Mouse (Mus musculus) forebrain, embryonic 11.5 days (tissue): ENCODE results near the gene Utp4. TPM values are rescaled to one million over a fixed set of nuclear protein-coding genes. Genes with fewer than 3 reads are reported as not detected.

ENCODE experiments used
- ATAC-seq: fragments of 200-750 bp; cut with Nextera tagmentation; replicated peaks from 2 replicates; pipeline ENCODE4 v1.8.0; 2017; ENCODE audit warnings: moderate TSS enrichment; ENCODE audit not compliant: low FRiP score
- DNase-seq: peaks from one replicate; pipeline ENCODE4 v3.0.0-alpha.2; 2017; ENCODE audit warnings: low spot score
- H3K27ac ChIP-seq: fragments of 300-500 bp; sonication (generic); 2 replicates; pipeline ENCODE4 v1.5.1; 2014; ENCODE audit warnings: low read depth, low read length
- H3K27me3 ChIP-seq: fragments of 300-500 bp; sonication (generic); 2 replicates; pipeline ENCODE4 v1.6.1; 2014; ENCODE audit warnings: mild to moderate bottlenecking, low read length, mixed read lengths; ENCODE audit not compliant: control insufficient read depth, insufficient read depth
- H3K36me3 ChIP-seq: fragments of 300-500 bp; sonication (generic); 2 replicates; pipeline ENCODE4 v1.6.1; 2014; ENCODE audit warnings: mild to moderate bottlenecking, low read length, moderate library complexity, mixed read lengths; ENCODE audit not compliant: control insufficient read depth, insufficient read depth
- H3K4me1 ChIP-seq: fragments of 300-500 bp; sonication (generic); replicated peaks from 2 replicates; pipeline ENCODE4 v1.6.1; 2014; ENCODE audit warnings: low read length, mixed read lengths; ENCODE audit not compliant: control insufficient read depth, insufficient read depth
- H3K4me2 ChIP-seq: fragments of 300-500 bp; sonication (generic); 2 replicates; pipeline ENCODE4 v1.6.1; 2014; ENCODE audit warnings: low read depth, mild to moderate bottlenecking, low read length, moderate library complexity, mixed read lengths; ENCODE audit not compliant: severe bottlenecking
- H3K4me3 ChIP-seq: fragments of 300-500 bp; sonication (generic); 2 replicates; pipeline ENCODE4 v1.5.1; 2014; ENCODE audit warnings: low read depth, low read length
- H3K9ac ChIP-seq: fragments of 300-500 bp; sonication (generic); 2 replicates; pipeline ENCODE4 v1.6.1; 2014; ENCODE audit warnings: low read length
- H3K9me3 ChIP-seq: fragments of 300-500 bp; sonication (generic); 2 replicates; pipeline ENCODE4 v1.6.1; 2016; ENCODE audit warnings: low read length, mixed read lengths; ENCODE audit not compliant: control insufficient read depth
- WGBS: fragments of 180-500 bp; shearing (Covaris S2); extraction: QIAGEN DNeasy Blood & Tissue Kit; methylation state at CpG from one replicate; pipeline ENCODE4 v1.1.7; 2014; 5-methylcytosine and 5-hydroxymethylcytosine counted together
- polyA plus RNA-seq: library from polyadenylated mRNA; unstranded; fragments of >200 nt; fragmentation: Nextera tagmentation; extraction: Ambion mirVana; gene quantifications from 2 replicates; pipeline ENCODE4 v1.2.1, GENCODE M21; 2014

Utp4 gene
- 79.6 and 80.9 TPM in 2 replicates for polyA plus RNA-seq

DNA sequence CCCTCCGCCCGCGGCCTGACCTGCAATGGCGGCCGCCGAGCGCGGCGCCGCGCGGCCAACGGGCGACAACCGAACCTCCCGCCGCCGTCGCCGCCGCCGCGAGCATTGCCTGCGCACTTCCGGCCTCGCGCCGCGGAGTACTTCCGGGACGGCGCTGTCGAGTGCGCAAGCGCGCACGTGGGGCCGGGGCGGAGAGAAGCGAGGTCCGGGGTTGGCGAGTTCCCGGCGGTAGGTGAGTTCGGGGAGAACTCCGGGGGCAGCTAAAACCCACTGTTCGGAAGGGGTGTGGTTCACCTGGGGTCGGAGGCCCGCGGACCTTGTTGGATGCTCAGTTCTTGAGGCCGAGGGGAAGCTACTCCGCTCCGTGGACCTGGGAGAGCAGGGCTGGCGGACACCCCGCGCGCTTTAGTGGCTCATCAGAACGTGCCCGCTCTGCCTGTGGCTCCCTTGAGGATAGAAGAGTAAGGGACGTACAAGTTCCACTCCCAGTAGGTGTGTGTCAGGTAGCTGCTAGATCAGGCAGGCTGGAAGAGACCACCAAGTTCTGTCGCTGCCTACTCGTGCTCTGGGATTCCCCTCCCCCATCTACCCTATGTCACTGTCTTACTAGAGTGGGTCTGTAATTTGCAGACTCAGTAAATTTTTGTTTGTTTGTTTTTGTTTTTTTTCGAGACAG is at the start of gene Utp4:
Gene Utp4 (plus strand): TSS at position 156 of the 676 bp plus-strand sequence.
- Histone ChIP-seq H3K27me3 (no peaks in the 10 kb centered on the region), H3K27ac (peak within 1 kb of the TSS; percentile 89), H3K9ac (peak within 1 kb of the TSS; percentile 96), H3K4me2 (peak within 1 kb of the TSS; percentile 69), H3K4me3 (peak within 1 kb of the TSS; percentile 89), H3K9me3 (no peaks in the 10 kb centered on the region), H3K36me3 (peaks cover 3% of the 10 kb centered on the region; the same call in 1 of the 2 replicates), H3K4me1 (peaks cover 9% of the 10 kb centered on the region; the same call in 1 of the 2 replicates)
- peak; percentile 94 for ATAC-seq
- DNase-seq, result peak; percentile 94
- WGBS, result under 1% methylated on average over 62 of the region's 63 CpGs

GRCm38 (mm10) chr8:106850034-106850433 is 43.4 kb upstream of the Utp4 start:
- ATAC-seq (no peak), DNase-seq (no peak)
- Histone ChIP-seq H3K27me3 (no peaks in the 10 kb centered on the region), H3K9ac (no peak overlapping the region), H3K9me3 (no peaks in the 10 kb centered on the region), H3K4me3 (no peak overlapping the region), H3K4me2 (no peak overlapping the region), H3K27ac (no peak overlapping the region), H3K4me1 (no peaks in the 10 kb centered on the region), H3K36me3 (no peaks in the 10 kb centered on the region)
- WGBS, result 91% methylated on average over 10 of the region's 10 CpGs

GRCm38 (mm10) chr8:106854534-106855241 is 38.7 kb upstream of the Utp4 start:
- DNase-seq (no peak), ATAC-seq (no peak)
- Histone ChIP-seq H3K27ac (no peak overlapping the region), H3K9ac (no peak overlapping the region), H3K4me2 (no peak overlapping the region), H3K9me3 (no peaks in the 10 kb centered on the region), H3K27me3 (no peaks in the 10 kb centered on the region), H3K4me3 (no peak overlapping the region), H3K36me3 (no peaks in the 10 kb centered on the region), H3K4me1 (no peaks in the 10 kb centered on the region)
- WGBS, result 45% methylated on average over 8 of the region's 8 CpGs

- Histone ChIP-seq H3K9ac (no peak overlapping the region), H3K27ac (no peak overlapping the region), H3K4me3 (no peak overlapping the region)
Observed at GRCm38 (mm10) chr8:106855242-106855562, 38.2 kb upstream of the Utp4 start.

DNA sequence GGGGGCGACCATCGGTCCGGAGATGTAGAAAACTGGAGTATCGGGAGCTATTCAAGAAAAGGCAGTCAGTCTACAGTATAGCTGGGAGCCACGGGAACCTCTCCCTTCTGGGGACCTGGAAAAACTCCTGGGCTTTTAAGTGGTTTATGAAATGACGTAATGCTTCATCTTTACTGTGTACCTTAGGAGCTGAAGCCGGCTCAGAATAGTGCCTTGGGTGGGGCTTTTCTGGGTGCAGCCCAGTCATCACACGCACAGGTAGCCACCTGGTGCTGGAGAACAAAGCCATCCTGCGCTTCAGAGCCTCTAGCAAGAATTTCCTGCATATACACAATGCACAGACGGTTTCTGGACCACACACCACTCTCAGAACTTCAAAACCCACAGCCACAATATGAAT is 30.6 kb upstream of the Utp4 start:
- H3K4me1 ChIP-seq, result no peaks in the 10 kb centered on the region
- H3K27ac ChIP-seq, result no peak overlapping the region
- H3K27me3 ChIP-seq, result no peaks in the 10 kb centered on the region
- ATAC-seq (no peak), DNase-seq (no peak)
- no peaks in the 10 kb centered on the region for H3K9me3 ChIP-seq
- no peaks in the 10 kb centered on the region for H3K36me3 ChIP-seq
- no peak overlapping the region for H3K4me3 ChIP-seq
- 84% methylated on average over 10 of the region's 10 CpGs for WGBS
- H3K4me2 ChIP-seq, result no peak overlapping the region
- no peak overlapping the region for H3K9ac ChIP-seq

More at GRCm38 (mm10) chr8:106855242-106855562, 38.2 kb upstream of the Utp4 start:
- Histone ChIP-seq H3K4me2 (no peak overlapping the region), H3K9me3 (no peaks in the 10 kb centered on the region), H3K27me3 (no peaks in the 10 kb centered on the region), H3K4me1 (no peaks in the 10 kb centered on the region), H3K36me3 (no peaks in the 10 kb centered on the region)
- ATAC-seq (no peak), DNase-seq (no peak)
- 91% methylated on average over 3 of the region's 3 CpGs for WGBS

GRCm38 (mm10) chr8:106865354-106865753 is 28.1 kb upstream of the Utp4 start:
- H3K9ac ChIP-seq, result no peak overlapping the region
- H3K36me3 ChIP-seq, result no peaks in the 10 kb centered on the region
- no peaks in the 10 kb centered on the region for H3K9me3 ChIP-seq
- DNase-seq (no peak), ATAC-seq (no peak)
- no peak overlapping the region for H3K27ac ChIP-seq
- WGBS, result 84% methylated on average over 9 of the region's 9 CpGs
- peaks cover 3% of the 10 kb centered on the region; the same call in 1 of the 2 replicates for H3K27me3 ChIP-seq
- no peak overlapping the region for H3K4me3 ChIP-seq
- no peak overlapping the region for H3K4me2 ChIP-seq
- H3K4me1 ChIP-seq, result peaks cover 5% of the 10 kb centered on the region; the same call in 1 of the 2 replicates

GRCm38 (mm10) chr8:106870051-106870450 is 23.4 kb upstream of the Utp4 start, which contains the start of gene Has3:
TSS of gene Has3 (plus strand) at chr8:106870242.
- no peak within 1 kb of the TSS for H3K27ac ChIP-seq
- under 1% methylated on average over 18 of the region's 18 CpGs for WGBS
- peaks cover 22% of the 10 kb centered on the region for H3K4me1 ChIP-seq
- DNase-seq, result no peak
- no peaks in the 10 kb centered on the region for H3K36me3 ChIP-seq
- peak within 1 kb of the TSS; percentile 54 for H3K4me3 ChIP-seq
- ATAC-seq, result no peak
- H3K9me3 ChIP-seq, result no peaks in the 10 kb centered on the region
- H3K27me3 ChIP-seq, result peaks cover 18% of the 10 kb centered on the region
- peak within 1 kb of the TSS; percentile 70 for H3K9ac ChIP-seq
- H3K4me2 ChIP-seq, result peak within 1 kb of the TSS; percentile 98

- WGBS, result under 1% methylated on average over 47 of the region's 63 CpGs
- Histone ChIP-seq H3K36me3 (no peaks in the 10 kb centered on the region), H3K9me3 (no peaks in the 10 kb centered on the region), H3K9ac (peak overlapping the region; percentile 70), H3K27ac (no peak overlapping the region), H3K4me1 (peaks cover 22% of the 10 kb centered on the region), H3K4me2 (peak overlapping the region; percentile 98), H3K4me3 (peak overlapping the region; percentile 54), H3K27me3 (peaks cover 18% of the 10 kb centered on the region)
- DNase-seq (peak; percentile 85), ATAC-seq (peak; percentile 67)
Observed at GRCm38 (mm10) chr8:106870537-106871327, 22.7 kb upstream of the Utp4 start.
